Mouse (Mus musculus) liver, embryonic 14.5 days (tissue): ENCODE data around the gene Ugt1a8. TPM values are rescaled to one million over a fixed set of nuclear protein-coding genes. Genes with fewer than 3 reads are reported as not detected.
A peak's percentile ranks its signal among the peaks of the same experiment; 100 is the strongest.

Experiments
- ATAC-seq: fragments of 200-750 bp; cut with Nextera tagmentation; 2 replicates; pipeline ENCODE4 v1.8.0; 2017; ENCODE audit warnings: moderate number of reproducible peaks, mild to moderate bottlenecking, moderate library complexity; ENCODE audit not compliant: insufficient read depth
- DNase-seq, 3 experiments: peaks; one replicate each; pipeline ENCODE4 v3.0.0-alpha.2; 2012 to 2013; ENCODE audit warnings: low read depth in 3 of 3, low spot score in 3 of 3
- H3K27ac ChIP-seq: fragments of 300-500 bp; sonication (generic); 2 replicates; pipeline ENCODE4 v1.5.1; 2014; ENCODE audit warnings: moderate library complexity, mild to moderate bottlenecking, control low read depth, inconsistent platforms
- H3K27me3 ChIP-seq: fragments of 300-500 bp; sonication (generic); 2 replicates; pipeline ENCODE4 v1.6.1; 2014; ENCODE audit warnings: mild to moderate bottlenecking, low read length, moderate library complexity; ENCODE audit not compliant: control insufficient read depth, insufficient read depth
- H3K36me3 ChIP-seq: fragments of 300-500 bp; sonication (generic); replicated peaks from 2 replicates; pipeline ENCODE4 v1.6.1; 2014; ENCODE audit warnings: low read depth; ENCODE audit not compliant: control insufficient read depth, insufficient read depth
- H3K4me1 ChIP-seq, 2 experiments: fragments of 200-500 bp in 1 of 2; fragments of 300-500 bp in 1 of 2; sonication (generic) in 1 of 2; replicated peaks; 2 replicates each; pipeline ENCODE4 v1.6.1; 2012 to 2014; ENCODE audit warnings: antibody characterized with exemption in 1 of 2, inconsistent platforms in 1 of 2, low read length in 1 of 2; ENCODE audit not compliant: control insufficient read depth in 2 of 2, insufficient read depth in 2 of 2
- H3K4me2 ChIP-seq: fragments of 300-500 bp; sonication (generic); 2 replicates; pipeline ENCODE4 v1.6.1; 2014; ENCODE audit warnings: low read depth, mild to moderate bottlenecking, control low read depth, moderate library complexity
- H3K4me3 ChIP-seq, 2 experiments: fragments of 200-500 bp in 1 of 2; fragments of 300-500 bp in 1 of 2; sonication (generic) in 1 of 2; 2 replicates each; pipeline ENCODE4 v1.5.1; 2012 to 2014; ENCODE audit warnings: low read depth in 2 of 2, low read length in 2 of 2, mild to moderate bottlenecking in 2 of 2, control low read depth in 1 of 2, inconsistent platforms in 1 of 2, moderate library complexity in 1 of 2; ENCODE audit not compliant: insufficient read depth in 1 of 2
- H3K9ac ChIP-seq: fragments of 300-500 bp; sonication (generic); replicated peaks from 2 replicates; pipeline ENCODE4 v1.6.1; 2014; ENCODE audit warnings: mild to moderate bottlenecking, control low read depth, moderate library complexity
- H3K9me3 ChIP-seq: fragments of 300-500 bp; sonication (generic); 2 replicates; pipeline ENCODE4 v1.6.1; 2016; ENCODE audit warnings: low read length, mixed read lengths; ENCODE audit not compliant: control insufficient read depth
- CTCF ChIP-seq: IDR thresholded peaks from 2 replicates; pipeline ENCODE4 v1.5.1; 2016; ENCODE audit warnings: antibody characterized with exemption, low read depth, control low read depth
- EP300 ChIP-seq: IDR thresholded peaks from 2 replicates; pipeline ENCODE4 v1.6.1; 2016; ENCODE audit warnings: antibody characterized with exemption, low read depth
- WGBS: fragments of 180-500 bp; shearing (Covaris S2); extraction: QIAGEN DNeasy Blood & Tissue Kit; methylation state at CpG from one replicate; pipeline ENCODE4 v1.1.7; 2014; ENCODE audit not compliant: insufficient replicate concordance; 5-methylcytosine and 5-hydroxymethylcytosine counted together
- polyA plus RNA-seq, 2 experiments: library from polyadenylated mRNA; depleted of rRNA in 1 of 2; stranded (reverse) in 1 of 2; unstranded in 1 of 2; fragments of >200 nt; fragmentation: Nextera tagmentation in 1 of 2; extraction: Ambion mirVana in 1 of 2; gene quantifications; 2 replicates each; pipeline versions ENCODE4 v1.2.1 to v1.2.3; 2012 to 2014

The Ugt1a8 gene
- polyA plus RNA-seq, 2 experiments, result not detected

DNA sequence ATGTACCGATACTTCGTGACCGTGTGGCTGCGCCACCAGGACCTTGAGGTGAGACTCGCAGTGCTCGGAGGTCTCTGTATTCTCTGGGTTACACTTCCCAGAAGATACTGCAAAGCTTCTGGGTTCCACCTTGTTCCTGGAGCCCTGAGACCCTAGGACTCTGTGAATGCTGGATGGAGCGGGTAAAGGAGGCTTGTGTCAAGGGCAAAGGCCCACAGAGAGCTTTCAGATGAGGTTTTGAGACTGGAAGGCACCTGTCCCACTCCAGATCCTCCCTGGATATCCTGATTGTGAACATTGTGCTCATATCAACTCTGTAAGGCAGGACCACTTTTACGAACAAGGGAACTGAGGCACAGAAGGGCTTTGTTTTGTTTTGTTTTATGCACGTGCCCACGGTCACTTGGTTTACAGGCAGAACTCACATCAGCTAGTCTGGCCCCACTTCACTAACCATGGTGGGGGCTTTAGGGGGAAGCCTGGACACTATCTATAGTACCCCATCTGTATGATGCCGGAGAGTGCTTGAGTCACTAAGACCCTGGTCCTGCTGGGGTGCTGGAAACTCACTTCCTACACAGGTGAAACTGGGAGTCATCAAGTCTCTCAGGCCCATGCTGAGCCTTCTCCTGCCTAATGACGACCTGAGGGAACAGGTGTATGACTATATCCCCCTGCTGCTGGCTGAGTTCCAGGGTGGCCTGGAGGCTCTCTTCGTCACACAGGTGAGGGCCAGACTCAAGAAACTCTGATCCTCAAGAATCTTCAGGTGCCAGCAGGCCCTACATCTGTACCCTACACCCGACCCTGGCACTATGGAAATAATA, 146.0 kb downstream of the Ugt1a8 start:
- DNase-seq, result no peak
- Histone ChIP-seq H3K4me2 (no peak overlapping the region), H3K27me3 (no peaks in the 10 kb centered on the region), H3K4me1 (no peaks in the 10 kb centered on the region), H3K4me3 (no peak overlapping the region), H3K9ac (no peak overlapping the region), H3K27ac (no peak overlapping the region), H3K36me3 (no peaks in the 10 kb centered on the region), H3K9me3 (peaks cover 33% of the 10 kb centered on the region)
- WGBS, result 49% methylated on average over 14 of the region's 14 CpGs
- TF ChIP-seq CTCF (no peak), EP300 (no peak)
- ATAC-seq, result no peak

DNA sequence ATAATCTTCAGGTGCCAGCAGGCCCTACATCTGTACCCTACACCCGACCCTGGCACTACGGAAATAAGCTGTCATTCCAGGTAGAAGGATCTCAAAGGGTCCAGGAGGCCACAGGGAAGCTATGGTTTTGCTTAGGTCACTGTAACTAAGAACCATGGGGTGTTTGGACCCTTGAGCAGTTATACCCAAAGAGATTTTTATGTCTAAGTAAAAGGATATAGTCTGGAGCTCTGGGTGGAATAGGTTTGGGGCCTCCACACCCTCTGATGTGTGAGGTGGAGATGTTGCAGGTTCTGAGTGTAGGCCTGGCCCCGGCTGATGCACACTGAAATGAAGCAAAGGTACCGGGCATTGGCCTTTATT, 146.6 kb downstream of the Ugt1a8 start:
- WGBS, result 44% methylated on average over 4 of the region's 4 CpGs
- DNase-seq, result no peak
- TF ChIP-seq EP300 (no peak), CTCF (no peak)
- Histone ChIP-seq H3K9me3 (peaks cover 35% of the 10 kb centered on the region), H3K4me3 (no peak overlapping the region), H3K27ac (no peak overlapping the region), H3K4me1 (no peaks in the 10 kb centered on the region), H3K9ac (no peak overlapping the region), H3K27me3 (no peaks in the 10 kb centered on the region), H3K36me3 (no peaks in the 10 kb centered on the region), H3K4me2 (no peak overlapping the region)
- ATAC-seq, result no peak

GRCm38 (mm10) chr1:88234646-88235045, 147.0 kb downstream of the Ugt1a8 start:
- H3K9me3 ChIP-seq, result peaks cover 33% of the 10 kb centered on the region
- 27% methylated on average over 5 of the region's 5 CpGs for WGBS
- no peaks in the 10 kb centered on the region for H3K36me3 ChIP-seq
- H3K4me1 ChIP-seq, result no peaks in the 10 kb centered on the region
- H3K4me2 ChIP-seq, result no peak overlapping the region
- DNase-seq (no peak), ATAC-seq (no peak)
- no peaks in the 10 kb centered on the region for H3K27me3 ChIP-seq
- no peak overlapping the region for H3K27ac ChIP-seq
- TF ChIP-seq CTCF, result no peak
- no peak for TF ChIP-seq EP300
- no peak overlapping the region for H3K4me3 ChIP-seq
- H3K9ac ChIP-seq, result no peak overlapping the region

DNA sequence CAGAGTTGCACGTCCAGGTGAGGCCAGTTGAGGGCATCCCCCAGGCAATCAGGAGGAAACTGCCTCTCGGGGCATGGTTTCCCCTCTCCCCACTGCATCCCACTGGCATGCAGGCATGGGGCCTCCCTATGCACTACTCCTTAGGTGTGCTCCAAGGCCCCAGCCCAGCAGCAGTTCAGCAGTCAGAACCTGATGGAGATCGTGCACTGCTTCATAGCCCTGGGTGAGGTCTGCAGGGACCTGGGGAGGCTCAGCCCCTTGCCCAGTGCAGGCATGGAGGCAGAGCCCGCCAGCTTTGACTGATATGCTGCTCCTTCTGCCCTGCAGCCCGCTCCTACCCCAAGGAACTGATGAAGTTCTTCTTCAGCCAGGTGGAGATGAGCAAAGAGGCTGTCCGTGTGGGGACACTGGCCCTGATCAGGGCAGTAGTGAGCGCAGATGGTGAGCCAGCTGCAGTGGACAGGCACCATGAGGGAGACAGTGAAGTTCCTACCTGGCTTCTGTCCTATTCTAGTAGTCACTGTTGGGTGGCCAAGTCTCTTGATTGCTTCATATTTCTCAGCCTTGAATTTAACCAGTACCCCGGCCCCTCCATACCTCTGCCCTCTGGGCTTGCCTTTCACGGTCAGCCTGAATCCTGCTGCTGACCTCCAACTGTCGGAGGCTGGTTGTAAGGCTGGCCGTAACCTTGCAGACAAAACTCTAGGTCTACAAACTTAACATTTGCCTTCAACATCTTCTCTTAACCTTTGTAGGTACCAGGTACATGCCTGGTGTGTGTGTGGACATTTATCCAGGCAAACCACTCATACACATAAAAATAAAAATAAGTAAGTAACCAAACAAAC, 147.7 kb downstream of the Ugt1a8 start:
- 48% methylated on average over 11 of the region's 11 CpGs for WGBS
- Histone ChIP-seq H3K9me3 (peaks cover 36% of the 10 kb centered on the region), H3K4me3 (no peak overlapping the region), H3K36me3 (no peaks in the 10 kb centered on the region), H3K27me3 (no peaks in the 10 kb centered on the region), H3K4me2 (no peak overlapping the region), H3K4me1 (no peaks in the 10 kb centered on the region), H3K9ac (no peak overlapping the region), H3K27ac (no peak overlapping the region)
- peak; percentile 12; the same call in 1 of the 2 replicates for ATAC-seq
- TF ChIP-seq CTCF, result no peak
- TF ChIP-seq EP300, result no peak
- DNase-seq, result no peak

GRCm38 (mm10) chr1:88235894-88236415, 148.3 kb downstream of the Ugt1a8 start:
- Histone ChIP-seq H3K27me3 (no peaks in the 10 kb centered on the region), H3K4me3 (no peak overlapping the region), H3K4me2 (no peak overlapping the region), H3K36me3 (no peaks in the 10 kb centered on the region), H3K9ac (no peak overlapping the region), H3K4me1 (no peaks in the 10 kb centered on the region), H3K9me3 (peaks cover 43% of the 10 kb centered on the region), H3K27ac (no peak overlapping the region)
- TF ChIP-seq EP300 (no peak), CTCF (no peak)
- ATAC-seq (no peak), DNase-seq (no peak)
- 37% methylated on average over 4 of the region's 4 CpGs for WGBS
